Mouse (Mus musculus) spleen, adult 2 months (tissue): ENCODE results near the gene Trim11. TPM values are rescaled to one million over a fixed set of nuclear protein-coding genes. Genes with fewer than 3 reads are reported as not detected.

Experiments used
- DNase-seq, 2 experiments: peaks; one replicate each; pipeline versions ENCODE4 v3.0.0 to v3.0.0-alpha.2; 2012 to 2021; ENCODE audit warnings: low spot score in 2 of 2, low read depth in 1 of 2
- H3K27ac ChIP-seq: fragments of 200-500 bp; 2 replicates; pipeline ENCODE4 v1.5.1; 2012; ENCODE audit warnings: low read length, inconsistent platforms; ENCODE audit not compliant: insufficient read depth
- H3K27me3 ChIP-seq: fragments of 200-500 bp; 2 replicates; pipeline ENCODE4 v1.6.1; 2012; ENCODE audit warnings: mild to moderate bottlenecking, moderate library complexity, low read length, inconsistent platforms; ENCODE audit not compliant: control insufficient read depth, insufficient read depth
- H3K36me3 ChIP-seq: fragments of 200-500 bp; 2 replicates; pipeline ENCODE4 v1.6.1; 2012; ENCODE audit warnings: mild to moderate bottlenecking, low read length, inconsistent platforms; ENCODE audit not compliant: control insufficient read depth, insufficient read depth
- H3K4me1 ChIP-seq: fragments of 200-500 bp; 2 replicates; pipeline ENCODE4 v1.6.1; 2011; ENCODE audit warnings: inconsistent platforms; ENCODE audit not compliant: control insufficient read depth, insufficient read depth, insufficient read length
- H3K4me3 ChIP-seq: fragments of 200-500 bp; 2 replicates; pipeline ENCODE4 v1.5.1; 2011; ENCODE audit warnings: mild to moderate bottlenecking, inconsistent platforms; ENCODE audit not compliant: insufficient read depth, insufficient read length; ENCODE audit errors: extremely low read depth
- CTCF ChIP-seq: fragments of 200-500 bp; IDR thresholded peaks from 2 replicates; pipeline ENCODE4 v1.5.1; 2011; ENCODE audit warnings: mild to moderate bottlenecking, inconsistent platforms; ENCODE audit not compliant: insufficient read depth, insufficient read length, insufficient replicate concordance; ENCODE audit errors: extremely low read depth
- POLR2A ChIP-seq: fragments of 200-500 bp; IDR thresholded peaks from 2 replicates; pipeline ENCODE4 v1.6.1; 2011; ENCODE audit warnings: low read depth, low read length, inconsistent platforms
- WGBS: fragments of 180-500 bp; shearing (Covaris S2); methylation state at CpG from one replicate; pipeline ENCODE4 v1.1.7; 2018; 5-methylcytosine and 5-hydroxymethylcytosine counted together
- polyA plus RNA-seq: library from polyadenylated mRNA; depleted of rRNA; stranded (reverse); fragments of >200 nt; gene quantifications from 2 replicates; pipeline ENCODE4 v1.2.3, GENCODE M21; 2012

The Trim11 gene
- polyA plus RNA-seq, 1 experiment: 55.6 TPM

DNA sequence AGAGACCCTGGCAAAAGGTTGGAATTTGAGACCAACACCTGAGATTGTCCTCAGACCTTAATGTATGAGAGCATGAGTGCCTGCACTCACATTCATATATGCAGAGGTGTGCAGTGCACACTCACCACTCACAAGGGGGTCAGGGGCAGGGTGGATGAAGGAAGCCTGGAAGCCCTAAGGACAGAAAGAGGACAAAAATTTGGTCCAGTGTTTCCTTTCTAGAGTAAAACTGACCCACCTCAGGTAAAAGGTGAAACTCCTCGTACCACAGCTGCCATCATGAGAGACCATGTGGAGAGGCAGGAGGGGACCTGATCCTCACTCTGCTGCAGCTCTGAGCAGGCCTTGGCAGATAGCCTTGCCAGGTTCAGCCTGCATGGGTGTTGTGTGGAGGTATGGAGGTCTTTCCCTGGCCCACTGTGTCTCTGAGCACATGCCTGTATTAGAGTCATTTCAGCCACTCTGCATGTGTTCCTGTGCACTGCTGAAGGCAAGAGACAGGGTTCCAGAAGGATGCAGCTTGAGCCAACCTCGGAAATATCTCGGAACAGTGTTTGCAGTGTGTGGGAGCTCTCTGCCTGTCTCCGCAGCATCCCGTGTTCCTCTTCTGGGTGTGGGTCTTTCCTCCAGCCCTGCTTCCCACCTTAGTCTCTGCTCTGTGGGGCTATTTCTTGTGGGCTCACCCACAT is 20.5 kb upstream of the Trim11 start:
- no peak overlapping the region for H3K27ac ChIP-seq
- peaks cover 11% of the 10 kb centered on the region; the same call in 1 of the 2 replicates for H3K4me1 ChIP-seq
- no peaks in the 10 kb centered on the region for H3K27me3 ChIP-seq
- no peak overlapping the region for H3K4me3 ChIP-seq
- 95% methylated on average over 5 of the region's 5 CpGs for WGBS
- H3K36me3 ChIP-seq: no peaks in the 10 kb centered on the region
- no peak for TF ChIP-seq CTCF
- TF ChIP-seq POLR2A: no peak
- no peak for DNase-seq

DNA sequence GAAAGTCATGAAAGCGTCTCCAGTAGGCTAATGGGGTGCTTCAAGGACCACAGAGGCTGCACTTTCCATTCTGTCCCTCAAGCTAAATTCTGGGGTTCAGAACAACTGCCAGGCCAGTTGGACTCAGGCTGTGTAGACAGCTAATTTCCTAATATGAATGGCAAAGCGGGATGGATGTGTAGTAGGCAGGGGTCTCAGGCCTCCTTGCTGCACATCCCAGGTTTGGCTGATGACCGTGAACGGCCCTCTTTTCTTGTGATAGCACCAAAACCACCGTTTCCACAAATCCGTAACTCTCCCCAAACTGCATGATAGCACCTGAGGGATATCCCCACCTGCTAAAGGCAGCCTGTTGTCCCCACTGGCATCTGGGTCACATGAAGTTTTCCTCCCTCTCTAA is 19.4 kb upstream of the Trim11 start:
- H3K27ac ChIP-seq: 0 out of 2 replicates have a peak overlapping the region, but pooled peaks have one; percentile 2

DNA sequence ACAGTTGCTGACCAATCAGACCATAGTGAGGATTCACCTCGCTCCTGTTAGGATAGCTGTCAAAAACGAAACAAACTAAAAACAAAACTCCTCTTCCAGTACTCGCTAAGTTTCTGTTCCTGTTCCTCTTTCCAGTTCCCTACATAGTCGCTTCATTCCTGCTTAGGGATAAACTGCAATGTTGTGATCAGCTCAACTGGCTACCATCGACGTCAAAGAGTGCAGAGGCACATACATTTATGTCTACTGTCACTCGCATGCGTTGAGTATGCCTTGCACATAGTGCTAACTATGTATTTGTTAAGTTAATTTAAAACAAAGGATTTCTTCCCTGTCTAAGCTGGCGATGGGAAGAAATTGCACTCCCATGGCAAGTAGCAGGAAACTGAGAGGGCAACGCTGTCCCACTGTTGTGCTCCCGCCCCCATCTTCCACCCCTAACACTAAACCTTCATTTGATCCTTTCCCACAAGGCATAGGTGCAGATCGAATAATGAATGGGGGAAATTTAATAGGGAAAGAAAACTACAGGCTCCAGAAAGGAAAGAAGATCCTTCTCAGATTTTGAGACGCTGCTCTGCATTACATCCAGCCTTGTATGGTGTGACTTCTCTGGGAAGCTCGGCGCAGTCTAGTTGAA is 18.6 kb upstream of the Trim11 start:
- Histone ChIP-seq H3K27me3 (no peaks in the 10 kb centered on the region), H3K36me3 (no peaks in the 10 kb centered on the region), H3K27ac (peak overlapping the region; percentile 52), H3K4me1 (peaks cover 6% of the 10 kb centered on the region; the same call in 1 of the 2 replicates), H3K4me3 (peak overlapping the region; percentile 64; the same call in 1 of the 2 replicates)
- TF ChIP-seq POLR2A (no peak), CTCF (no peak)
- no peak for DNase-seq
- 17% methylated on average over 15 of the region's 15 CpGs for WGBS

More for the DNA sequence above, 19.4 kb upstream of the Trim11 start:
- Histone ChIP-seq H3K4me1 (peaks cover 9% of the 10 kb centered on the region; the same call in 1 of the 2 replicates), H3K36me3 (no peaks in the 10 kb centered on the region), H3K4me3 (no peak overlapping the region), H3K27me3 (no peaks in the 10 kb centered on the region)
- no peak for DNase-seq
- TF ChIP-seq POLR2A (no peak), CTCF (no peak)
- 88% methylated on average over 6 of the region's 6 CpGs for WGBS

DNA sequence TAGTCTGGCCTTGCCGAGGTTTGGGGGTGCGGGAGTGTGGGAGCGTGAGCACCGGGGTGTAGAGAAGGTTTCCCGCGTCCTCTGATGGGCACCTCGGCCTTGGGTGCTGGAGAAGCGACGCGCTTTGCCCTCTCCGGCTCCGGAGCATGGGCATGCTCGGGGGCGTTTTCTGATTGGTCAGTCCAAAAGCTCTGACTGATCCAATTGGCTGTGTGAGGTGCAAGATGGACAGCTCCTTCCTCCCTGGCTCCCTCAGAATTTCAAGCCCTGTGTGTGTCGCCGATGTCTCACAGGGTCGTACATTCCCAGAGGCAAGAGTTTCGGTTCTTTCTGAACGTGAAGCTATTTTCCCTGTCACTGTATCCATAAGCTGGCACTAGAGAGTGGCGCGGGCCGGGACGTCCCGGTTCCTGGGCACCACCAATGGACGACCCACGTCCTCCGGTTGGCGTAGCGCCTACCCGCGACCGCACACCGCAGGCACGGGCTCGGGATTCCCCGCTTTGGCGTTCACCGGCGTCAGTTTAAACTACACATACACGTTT is 17.9 kb upstream of the Trim11 start:
- Histone ChIP-seq H3K27ac (peak overlapping the region; percentile 50), H3K36me3 (no peaks in the 10 kb centered on the region), H3K4me1 (peaks cover 6% of the 10 kb centered on the region; the same call in 1 of the 2 replicates), H3K4me3 (peak overlapping the region; percentile 64), H3K27me3 (no peaks in the 10 kb centered on the region)
- TF ChIP-seq POLR2A (no peak), CTCF (no peak)
- DNase-seq: peak; percentile 74 to 77
- 12% methylated on average over 40 of the region's 40 CpGs for WGBS

DNA sequence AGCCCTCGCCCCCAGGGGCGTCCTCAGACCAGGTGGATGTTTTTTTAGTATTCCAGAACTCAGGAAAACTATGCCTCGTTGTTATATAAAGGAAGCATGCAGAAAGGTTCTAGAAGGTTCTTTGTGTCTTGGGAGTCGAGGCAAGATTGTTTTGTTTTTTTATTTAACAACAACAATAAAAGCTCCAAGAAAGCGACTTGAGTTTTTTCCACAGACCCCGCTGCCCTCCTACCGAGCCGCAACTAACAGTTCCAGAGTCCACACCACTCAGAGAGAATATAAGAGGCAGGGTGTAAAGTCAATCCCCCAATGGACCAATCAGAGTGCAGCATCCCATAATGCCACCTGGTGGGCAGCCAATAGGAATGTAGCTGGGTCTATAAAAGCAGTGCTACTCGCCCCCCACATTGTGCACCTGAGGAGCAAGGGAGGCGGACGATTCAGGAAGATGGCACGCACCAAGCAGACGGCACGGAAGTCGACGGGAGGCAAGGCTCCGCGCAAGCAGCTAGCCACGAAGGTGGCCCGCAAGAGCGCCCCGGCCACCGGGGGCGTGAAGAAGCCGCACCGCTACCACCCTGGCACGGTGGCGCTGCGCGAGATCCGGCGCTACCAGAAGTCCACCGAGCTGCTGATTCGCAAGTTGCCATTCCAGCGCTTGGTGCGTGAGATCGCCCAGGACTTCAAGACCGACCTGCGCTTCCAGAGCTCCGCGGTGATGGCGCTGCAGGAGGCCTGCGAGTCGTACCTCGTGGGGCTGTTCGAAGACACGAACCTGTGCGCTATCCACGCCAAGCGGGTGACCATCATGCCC is 16.3 kb upstream of the Trim11 start:
- DNase-seq: no peak
- Histone ChIP-seq H3K27me3 (no peaks in the 10 kb centered on the region), H3K27ac (no peak overlapping the region), H3K4me3 (no peak overlapping the region), H3K4me1 (peaks cover 6% of the 10 kb centered on the region; the same call in 1 of the 2 replicates), H3K36me3 (no peaks in the 10 kb centered on the region)
- WGBS: 75% methylated on average over 50 of the region's 50 CpGs
- TF ChIP-seq POLR2A: no peak
- no peak for TF ChIP-seq CTCF

DNA sequence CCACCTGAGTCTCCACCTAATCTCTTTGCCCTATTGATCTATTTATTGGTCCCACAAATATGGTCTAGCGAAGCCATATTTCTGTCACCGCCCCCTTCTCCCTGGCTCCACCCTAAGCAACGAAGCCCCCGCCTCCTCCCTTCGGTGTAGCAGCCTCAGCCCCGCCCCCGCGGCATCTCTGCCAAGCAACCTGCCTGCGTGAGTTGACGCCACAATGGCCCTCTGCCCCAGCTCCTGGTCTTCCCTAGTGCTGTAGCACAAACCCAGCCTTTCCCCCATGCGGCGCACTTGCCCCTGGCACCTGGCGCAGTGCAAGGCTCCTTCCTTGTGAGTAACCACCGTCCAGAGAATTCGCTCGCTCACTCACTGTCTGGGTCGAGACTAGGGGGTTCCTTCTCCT is 14.3 kb upstream of the Trim11 start:
- Histone ChIP-seq H3K4me1 (peaks cover 4% of the 10 kb centered on the region; the same call in 1 of the 2 replicates), H3K4me3 (no peak overlapping the region), H3K27me3 (no peaks in the 10 kb centered on the region), H3K27ac (no peak overlapping the region), H3K36me3 (no peaks in the 10 kb centered on the region)
- TF ChIP-seq POLR2A: no peak
- TF ChIP-seq CTCF: no peak
- DNase-seq: no peak
- 42% methylated on average over 17 of the region's 17 CpGs for WGBS
